Mouse (Mus musculus) embryonic facial prominence, embryonic 14.5 days (tissue): ENCODE measurements at regions not wholly inside any gene's neighbourhood (a gene's known extent, or its start where the extent isn't known, plus 50 kb on each side); places are given as distances from the start of the nearest gene placed in this dataset.

ENCODE experiments used
- ATAC-seq: fragments of 200-750 bp; cut with Nextera tagmentation; 2 replicates; pipeline ENCODE4 v1.8.0; 2017; ENCODE audit warnings: low read depth, moderate number of reproducible peaks, moderate TSS enrichment
- DNase-seq: peaks from one replicate; pipeline ENCODE4 v3.0.0-alpha.2; 2015; ENCODE audit warnings: low spot score
- H3K27ac ChIP-seq: fragments of 300-500 bp; sonication (generic); replicated peaks from 2 replicates; pipeline ENCODE4 v1.5.1; 2014; ENCODE audit warnings: low read depth, mild to moderate bottlenecking, low read length, moderate library complexity
- H3K27me3 ChIP-seq: fragments of 300-500 bp; sonication (generic); replicated peaks from 2 replicates; pipeline ENCODE4 v1.6.1; 2014; ENCODE audit warnings: low read length; ENCODE audit not compliant: control insufficient read depth, insufficient read depth
- H3K36me3 ChIP-seq: fragments of 300-500 bp; sonication (generic); 2 replicates; pipeline ENCODE4 v1.6.1; 2014; ENCODE audit warnings: low read length, mixed read lengths; ENCODE audit not compliant: control insufficient read depth, insufficient read depth
- H3K4me1 ChIP-seq: fragments of 300-500 bp; sonication (generic); 2 replicates; pipeline ENCODE4 v1.6.1; 2014; ENCODE audit warnings: antibody characterized with exemption, low read length; ENCODE audit not compliant: control insufficient read depth, insufficient read depth
- H3K4me2 ChIP-seq: fragments of 300-500 bp; sonication (generic); 2 replicates; pipeline ENCODE4 v1.6.1; 2014; ENCODE audit warnings: low read depth, mild to moderate bottlenecking, low read length, moderate library complexity, mixed read lengths
- H3K4me3 ChIP-seq: fragments of 300-500 bp; sonication (generic); 2 replicates; pipeline ENCODE4 v1.5.1; 2014; ENCODE audit warnings: low read depth, mild to moderate bottlenecking, low read length
- H3K9ac ChIP-seq: fragments of 300-500 bp; sonication (generic); 2 replicates; pipeline ENCODE4 v1.6.1; 2014; ENCODE audit warnings: low read depth, mild to moderate bottlenecking, low read length, moderate library complexity, mixed read lengths
- H3K9me3 ChIP-seq: fragments of 300-500 bp; sonication (generic); 2 replicates; pipeline ENCODE4 v1.6.1; 2016; ENCODE audit warnings: low read length; ENCODE audit not compliant: control insufficient read depth
- WGBS: fragments of 180-500 bp; shearing (Covaris S2); extraction: QIAGEN DNeasy Blood & Tissue Kit; methylation state at CpG from one replicate; pipeline ENCODE4 v1.1.7; 2014; 5-methylcytosine and 5-hydroxymethylcytosine counted together

DNA sequence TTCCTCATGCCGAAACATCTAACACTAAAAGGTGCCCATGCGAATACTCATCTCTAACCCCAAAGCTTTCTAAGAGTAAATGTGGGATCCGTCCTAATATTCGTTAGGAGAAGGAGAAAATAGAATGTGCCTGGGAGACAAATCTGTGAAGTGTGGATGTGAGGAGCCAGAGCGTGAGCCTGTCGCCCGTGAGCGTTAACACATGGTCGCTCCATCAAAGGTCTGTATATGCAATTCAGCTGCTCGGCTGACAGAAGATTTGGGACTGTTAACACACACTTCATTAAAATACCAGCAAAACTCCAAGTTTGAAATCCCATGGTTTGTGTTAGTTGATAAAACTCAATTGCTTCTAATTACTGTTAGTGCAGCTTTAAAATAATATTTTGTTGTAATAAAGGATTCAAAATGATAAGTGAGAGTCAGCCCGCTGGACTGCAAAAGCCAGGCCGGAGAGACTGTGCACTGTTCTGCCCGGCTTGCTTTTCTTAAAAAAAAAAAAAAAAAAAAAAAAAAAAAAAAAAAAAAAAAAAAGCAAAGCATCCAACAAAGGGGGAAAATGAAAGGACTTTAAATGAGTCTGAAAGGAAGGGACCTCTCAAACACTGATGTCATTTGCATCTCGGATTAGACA lies 227.0 kb downstream of the Nkx6-1 start:
- H3K36me3 ChIP-seq = no peaks in the 10 kb centered on the region
- no peak for DNase-seq
- no peak overlapping the region for H3K9ac ChIP-seq
- H3K4me2 ChIP-seq = no peak overlapping the region
- H3K9me3 ChIP-seq = no peaks in the 10 kb centered on the region
- 78% methylated on average over 14 of the region's 14 CpGs for WGBS
- no peak for ATAC-seq
- no peaks in the 10 kb centered on the region for H3K4me1 ChIP-seq
- H3K4me3 ChIP-seq = no peak overlapping the region
- no peaks in the 10 kb centered on the region for H3K27me3 ChIP-seq
- no peak overlapping the region for H3K27ac ChIP-seq

DNA sequence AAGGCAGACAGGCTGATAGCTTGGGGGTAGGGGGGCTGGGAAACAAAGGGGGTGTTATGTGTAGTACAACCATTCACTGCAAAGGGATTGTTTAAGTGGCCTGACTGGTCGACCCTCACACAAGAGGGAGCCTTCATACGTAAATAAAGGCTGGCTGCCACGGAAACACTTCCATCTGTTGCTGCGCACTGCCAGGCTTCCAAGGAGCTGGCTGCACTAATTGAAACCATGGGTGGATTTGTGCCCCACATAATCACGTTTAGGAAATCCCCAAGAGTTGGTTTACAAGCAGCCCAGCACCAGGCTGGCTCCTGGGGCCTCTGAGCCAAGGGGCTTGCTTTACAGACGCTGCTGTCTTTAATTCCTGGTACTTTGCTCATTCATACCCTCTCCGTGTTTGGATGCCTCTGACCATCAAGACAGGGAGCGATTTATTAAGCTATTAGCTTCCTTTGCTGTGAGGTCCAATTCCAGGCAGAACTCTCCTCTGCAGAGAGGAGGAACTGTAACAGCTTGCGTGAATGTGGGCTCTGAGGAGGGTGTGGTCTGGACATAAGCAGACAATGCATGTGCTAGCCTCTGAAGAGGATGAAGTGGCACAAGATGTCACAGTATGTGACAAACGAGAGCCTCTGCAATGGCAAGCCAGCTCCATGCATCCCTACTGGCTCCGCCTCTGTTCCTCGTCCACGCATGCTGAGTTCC lies 238.6 kb downstream of the Nkx6-1 start:
- DNase-seq (peak; percentile 84), ATAC-seq (peak; percentile 88)
- Histone ChIP-seq H3K27ac (0 out of 2 replicates have a peak overlapping the region, but pooled peaks have one; percentile 5), H3K4me1 (peaks cover 15% of the 10 kb centered on the region), H3K27me3 (no peaks in the 10 kb centered on the region), H3K36me3 (no peaks in the 10 kb centered on the region), H3K4me2 (peak overlapping the region; percentile 41), H3K4me3 (no peak overlapping the region), H3K9me3 (no peaks in the 10 kb centered on the region), H3K9ac (no peak overlapping the region)
- WGBS = 18% methylated on average over 13 of the region's 13 CpGs

DNA sequence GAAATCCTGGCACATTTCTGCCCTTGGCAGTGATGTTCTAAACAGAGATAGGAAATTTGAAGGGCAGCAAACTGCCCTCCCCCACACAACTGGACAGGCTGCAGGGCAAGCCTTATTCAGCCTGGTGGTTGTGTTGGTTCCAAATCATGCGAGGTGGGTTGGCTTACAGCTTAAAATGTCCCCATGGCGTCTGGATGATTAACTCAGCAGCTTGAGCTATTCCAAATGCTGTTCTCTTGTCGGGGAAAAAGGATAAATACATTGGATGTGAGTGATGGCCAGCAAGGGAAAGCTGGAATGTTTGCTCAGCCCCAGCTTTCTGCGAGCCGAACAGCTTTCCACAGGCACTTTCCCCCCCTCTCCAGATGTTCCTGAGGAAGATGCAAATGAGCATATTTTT lies 280.5 kb downstream of the Nkx6-1 start:
- Histone ChIP-seq H3K4me2 (no peak overlapping the region), H3K36me3 (no peaks in the 10 kb centered on the region), H3K27ac (no peak overlapping the region), H3K4me3 (no peak overlapping the region), H3K9ac (no peak overlapping the region), H3K4me1 (no peaks in the 10 kb centered on the region), H3K9me3 (no peaks in the 10 kb centered on the region), H3K27me3 (no peaks in the 10 kb centered on the region)
- 41% methylated on average over 5 of the region's 5 CpGs for WGBS
- ATAC-seq (no peak), DNase-seq (peak; percentile 27)

DNA sequence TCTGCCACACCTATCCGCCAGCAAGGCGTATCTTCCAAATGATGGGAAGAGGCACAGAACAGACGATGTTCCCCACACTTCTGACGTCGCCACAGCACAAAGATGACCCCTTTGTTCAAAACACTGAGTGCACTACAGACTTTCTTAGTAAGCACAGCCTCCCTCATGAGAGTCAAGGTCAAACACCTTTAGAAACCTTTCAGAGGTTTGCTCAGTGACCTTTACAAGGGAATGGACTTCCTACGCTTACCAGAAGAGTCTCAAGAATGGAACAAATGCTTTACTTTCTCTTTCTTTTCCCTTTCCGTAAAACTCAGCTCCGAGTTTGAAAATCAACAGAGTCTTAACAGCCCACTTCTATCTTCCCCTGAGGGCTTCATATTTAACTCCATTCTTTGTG lies 283.4 kb downstream of the Nkx6-1 start:
- no peak overlapping the region for H3K27ac ChIP-seq
- no peak overlapping the region for H3K4me3 ChIP-seq
- H3K9me3 ChIP-seq = no peaks in the 10 kb centered on the region
- 71% methylated on average over 8 of the region's 8 CpGs for WGBS
- DNase-seq (no peak), ATAC-seq (no peak)
- no peaks in the 10 kb centered on the region for H3K4me1 ChIP-seq
- H3K36me3 ChIP-seq = no peaks in the 10 kb centered on the region
- H3K27me3 ChIP-seq = no peaks in the 10 kb centered on the region
- no peak overlapping the region for H3K4me2 ChIP-seq
- H3K9ac ChIP-seq = no peak overlapping the region

DNA sequence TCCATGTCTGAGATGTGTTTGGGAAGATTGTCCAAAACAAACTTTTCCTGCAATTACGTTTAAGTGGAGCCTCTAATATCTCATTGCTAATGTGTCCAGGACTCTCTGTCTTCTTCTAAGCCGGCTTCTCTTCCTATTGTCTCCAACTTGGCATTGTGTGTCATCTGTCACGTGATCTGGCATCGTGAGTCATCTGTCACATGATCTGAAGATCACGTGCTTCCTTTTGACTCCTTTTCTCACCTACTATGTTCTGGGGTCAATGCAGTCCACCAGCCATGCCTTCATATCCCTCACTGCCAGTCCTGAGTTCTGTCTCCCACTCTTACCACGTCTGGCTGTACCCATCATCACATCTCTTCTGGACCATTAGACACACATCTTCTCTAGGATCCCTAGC lies 288.1 kb downstream of the Nkx6-1 start:
- DNase-seq (no peak), ATAC-seq (no peak)
- H3K4me3 ChIP-seq = no peak overlapping the region
- H3K9me3 ChIP-seq = no peaks in the 10 kb centered on the region
- no peak overlapping the region for H3K4me2 ChIP-seq
- no peak overlapping the region for H3K27ac ChIP-seq
- no peaks in the 10 kb centered on the region for H3K4me1 ChIP-seq
- H3K36me3 ChIP-seq = no peaks in the 10 kb centered on the region
- 77% methylated on average over 6 of the region's 6 CpGs for WGBS
- no peak overlapping the region for H3K9ac ChIP-seq
- H3K27me3 ChIP-seq = no peaks in the 10 kb centered on the region

DNA sequence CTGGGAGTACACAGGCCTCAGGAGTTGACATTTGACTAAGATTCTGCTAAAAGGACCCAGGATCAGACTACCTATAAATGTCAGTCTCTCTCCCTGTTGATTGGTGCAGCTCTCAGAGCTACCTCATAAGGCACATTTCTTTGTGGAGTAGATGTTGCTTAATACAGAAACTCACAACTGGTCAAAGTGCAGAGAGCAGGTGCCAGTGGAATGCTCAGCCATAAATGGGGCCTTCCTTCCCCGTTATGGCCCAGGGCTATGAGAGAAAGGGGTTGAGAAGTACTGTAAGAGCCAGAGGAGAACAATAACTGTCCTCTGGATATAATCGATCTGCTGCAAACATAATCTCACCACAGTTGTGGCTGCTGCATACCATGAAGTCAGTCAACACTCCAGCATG lies 290.7 kb downstream of the Nkx6-1 start:
- Histone ChIP-seq H3K27me3 (no peaks in the 10 kb centered on the region), H3K27ac (no peak overlapping the region), H3K9me3 (no peaks in the 10 kb centered on the region), H3K9ac (no peak overlapping the region), H3K36me3 (no peaks in the 10 kb centered on the region), H3K4me1 (no peaks in the 10 kb centered on the region), H3K4me3 (no peak overlapping the region), H3K4me2 (no peak overlapping the region)
- DNase-seq = no peak
- no peak for ATAC-seq
- WGBS = 69% methylated on average over 2 of the region's 2 CpGs

DNA sequence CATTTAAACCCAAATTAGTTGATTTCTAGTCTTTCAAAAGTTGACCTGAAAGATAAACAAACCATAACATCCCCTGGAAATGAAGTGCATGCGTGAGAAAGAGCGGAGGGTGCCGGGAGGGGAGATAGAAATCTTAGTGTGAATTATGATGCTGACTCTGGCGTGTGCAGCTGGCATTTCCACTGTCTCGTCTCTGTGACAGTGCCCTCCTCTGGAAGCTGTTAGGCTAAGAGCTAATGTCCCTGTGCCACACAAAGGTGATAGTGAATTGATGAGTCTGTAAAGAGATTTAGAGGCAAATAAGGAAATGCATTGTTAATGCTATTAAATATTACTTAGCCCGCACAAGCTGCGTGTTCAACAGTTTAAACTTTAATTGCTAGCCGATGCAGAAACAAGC lies 292.6 kb downstream of the Nkx6-1 start:
- H3K9ac ChIP-seq = no peak overlapping the region
- no peaks in the 10 kb centered on the region for H3K36me3 ChIP-seq
- no peaks in the 10 kb centered on the region for H3K9me3 ChIP-seq
- no peak overlapping the region for H3K4me3 ChIP-seq
- no peak overlapping the region for H3K4me2 ChIP-seq
- H3K4me1 ChIP-seq = no peaks in the 10 kb centered on the region
- WGBS = 72% methylated on average over 8 of the region's 8 CpGs
- no peaks in the 10 kb centered on the region for H3K27me3 ChIP-seq
- DNase-seq = no peak
- ATAC-seq = no peak
- no peak overlapping the region for H3K27ac ChIP-seq

DNA sequence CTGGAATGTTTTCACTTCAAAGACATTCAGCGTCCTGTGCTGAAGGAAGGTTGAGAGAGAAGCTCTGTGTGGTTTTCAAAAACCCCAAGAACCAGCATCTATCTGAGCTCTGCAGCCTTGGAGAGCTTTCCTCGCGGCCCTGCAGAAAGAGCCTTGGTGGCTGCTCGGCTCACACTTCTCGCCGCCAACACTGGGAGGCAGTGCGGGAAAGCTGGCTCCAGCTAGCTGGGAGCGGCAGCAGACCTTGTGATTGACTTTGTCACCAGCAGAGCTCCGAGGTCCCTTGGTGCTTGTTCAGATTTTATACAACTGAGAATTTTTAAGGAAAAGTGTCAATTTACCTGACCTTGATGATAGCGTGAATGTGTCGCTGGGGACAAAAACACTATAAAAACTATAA lies 299.4 kb downstream of the Nkx6-1 start:
- H3K9ac ChIP-seq = no peak overlapping the region
- H3K9me3 ChIP-seq = no peaks in the 10 kb centered on the region
- H3K4me2 ChIP-seq = peak overlapping the region; percentile 37; the same call in 1 of the 2 replicates
- H3K36me3 ChIP-seq = no peaks in the 10 kb centered on the region
- no peak overlapping the region for H3K4me3 ChIP-seq
- no peak overlapping the region for H3K27ac ChIP-seq
- peaks cover 6% of the 10 kb centered on the region for H3K4me1 ChIP-seq
- DNase-seq = peak; percentile 72
- 6% methylated on average over 11 of the region's 11 CpGs for WGBS
- ATAC-seq = peak; percentile 74; the same call in 1 of the 2 replicates
- H3K27me3 ChIP-seq = peaks cover 5% of the 10 kb centered on the region; the same call in 1 of the 2 replicates

DNA sequence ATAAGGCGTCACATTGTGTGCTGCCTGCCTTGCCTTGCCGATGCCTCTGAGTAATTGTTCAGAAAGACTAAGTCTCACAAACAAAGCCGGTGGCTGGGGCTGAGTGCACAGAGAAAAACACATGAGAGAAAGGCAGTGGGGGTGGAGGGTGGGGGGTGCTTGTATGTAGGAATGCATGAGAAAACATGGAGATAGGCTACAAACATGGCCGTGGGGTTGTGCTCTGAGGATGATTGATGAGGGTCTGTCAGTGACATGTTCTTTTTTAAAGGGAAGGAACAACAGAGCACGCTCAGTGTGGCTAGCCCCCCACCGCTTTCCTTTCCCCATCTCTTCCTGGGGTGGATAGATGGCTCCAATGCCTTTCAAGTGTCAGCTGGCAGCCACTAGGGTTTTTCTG lies 304.8 kb downstream of the Nkx6-1 start:
- no peaks in the 10 kb centered on the region for H3K36me3 ChIP-seq
- DNase-seq = no peak
- H3K4me1 ChIP-seq = no peaks in the 10 kb centered on the region
- no peak overlapping the region for H3K4me3 ChIP-seq
- H3K4me2 ChIP-seq = no peak overlapping the region
- no peak overlapping the region for H3K9ac ChIP-seq
- no peak overlapping the region for H3K27ac ChIP-seq
- no peaks in the 10 kb centered on the region for H3K9me3 ChIP-seq
- H3K27me3 ChIP-seq = 0 out of 2 replicates have a peak, but pooled peaks cover under 1% of the 10 kb centered on the region
- 55% methylated on average over 6 of the region's 6 CpGs for WGBS
- ATAC-seq = no peak
